Mouse (Mus musculus): ENCODE measurements around the gene Atl1. TPM values are rescaled to one million over a fixed set of nuclear protein-coding genes. Genes with fewer than 3 reads are reported as not detected.

The Atl1 gene
- polyA plus RNA-seq, 1 experiment: 2.1 TPM

- peaks cover 26% of the 10 kb centered on the region for H3K4me1 ChIP-seq (ENCODE audit: control insufficient read depth, insufficient read depth, low read length)
- no peaks in the 10 kb centered on the region for H3K36me3 ChIP-seq (ENCODE audit: control insufficient read depth, insufficient read depth, low read length)
- TF ChIP-seq POLR2A (IDR thresholded peaks at IDR 0.05; ENCODE audit: low read depth, low read length): no peak
- TF ChIP-seq CTCF (conservative IDR thresholded peaks at IDR 0.05; ENCODE audit: insufficient read depth, insufficient read length, low read depth, low read length): no peak
- peak; percentile 56 for DNase-seq
- no peak overlapping the region for H3K4me3 ChIP-seq (ENCODE audit: insufficient read depth, low read depth, low read length)
- peak overlapping the region; percentile 40; the same call in 1 of the 2 replicates for H3K27ac ChIP-seq (ENCODE audit: insufficient read depth, low read depth, low read length)
- no peaks in the 10 kb centered on the region for H3K27me3 ChIP-seq (replicated peaks; ENCODE audit: control insufficient read depth, insufficient read depth, low read length)
- WGBS: 39% methylated on average over 5 of the region's 5 CpGs
Measured at GRCm38 (mm10) chr12:69884053-69884452, 8.4 kb upstream of the Atl1 start.

- 73% methylated on average over 5 of the region's 5 CpGs for WGBS
- H3K4me1 ChIP-seq (ENCODE audit: control insufficient read depth, insufficient read depth, low read length): peaks cover 32% of the 10 kb centered on the region
- TF ChIP-seq CTCF (conservative IDR thresholded peaks at IDR 0.05; ENCODE audit: insufficient read depth, insufficient read length, low read depth, low read length) (no peak), POLR2A (IDR thresholded peaks at IDR 0.05; ENCODE audit: low read depth, low read length) (no peak)
- no peak overlapping the region for H3K27ac ChIP-seq (ENCODE audit: insufficient read depth, low read depth, low read length)
- DNase-seq: no peak
- H3K4me3 ChIP-seq (ENCODE audit: insufficient read depth, low read depth, low read length): no peak overlapping the region
- no peaks in the 10 kb centered on the region for H3K36me3 ChIP-seq (ENCODE audit: control insufficient read depth, insufficient read depth, low read length)
- H3K27me3 ChIP-seq (replicated peaks; ENCODE audit: control insufficient read depth, insufficient read depth, low read length): no peaks in the 10 kb centered on the region
Measured at GRCm38 (mm10) chr12:69885170-69885923, 7.1 kb upstream of the Atl1 start.

GRCm38 (mm10) chr12:69887776-69888175 is 4.6 kb upstream of the Atl1 start:
- no peak overlapping the region for H3K27ac ChIP-seq (ENCODE audit: insufficient read depth, low read depth, low read length)
- H3K4me3 ChIP-seq (ENCODE audit: insufficient read depth, low read depth, low read length): no peak overlapping the region
- H3K4me1 ChIP-seq (ENCODE audit: control insufficient read depth, insufficient read depth, low read length): peaks cover 30% of the 10 kb centered on the region
- no peaks in the 10 kb centered on the region for H3K27me3 ChIP-seq (replicated peaks; ENCODE audit: control insufficient read depth, insufficient read depth, low read length)
- DNase-seq: no peak
- WGBS: 57% methylated on average over 6 of the region's 6 CpGs
- TF ChIP-seq CTCF (conservative IDR thresholded peaks at IDR 0.05; ENCODE audit: insufficient read depth, insufficient read length, low read depth, low read length): no peak
- TF ChIP-seq POLR2A (IDR thresholded peaks at IDR 0.05; ENCODE audit: low read depth, low read length): no peak
- H3K36me3 ChIP-seq (ENCODE audit: control insufficient read depth, insufficient read depth, low read length): no peaks in the 10 kb centered on the region

GRCm38 (mm10) chr12:69888345-69888744 is 4.1 kb upstream of the Atl1 start:
- H3K4me1 ChIP-seq (ENCODE audit: control insufficient read depth, insufficient read depth, low read length): peaks cover 31% of the 10 kb centered on the region
- no peaks in the 10 kb centered on the region for H3K36me3 ChIP-seq (ENCODE audit: control insufficient read depth, insufficient read depth, low read length)
- 52% methylated on average over 1 of the region's 1 CpGs for WGBS
- no peak overlapping the region for H3K27ac ChIP-seq (ENCODE audit: insufficient read depth, low read depth, low read length)
- H3K4me3 ChIP-seq (ENCODE audit: insufficient read depth, low read depth, low read length): no peak overlapping the region
- TF ChIP-seq POLR2A (IDR thresholded peaks at IDR 0.05; ENCODE audit: low read depth, low read length) (no peak), CTCF (conservative IDR thresholded peaks at IDR 0.05; ENCODE audit: insufficient read depth, insufficient read length, low read depth, low read length) (no peak)
- no peak for DNase-seq
- no peaks in the 10 kb centered on the region for H3K27me3 ChIP-seq (replicated peaks; ENCODE audit: control insufficient read depth, insufficient read depth, low read length)

GRCm38 (mm10) chr12:69890051-69890450 is 2.4 kb upstream of the Atl1 start:
- peak overlapping the region; percentile 12; the same call in 1 of the 2 replicates for H3K4me3 ChIP-seq (ENCODE audit: insufficient read depth, low read depth, low read length)
- H3K27ac ChIP-seq (ENCODE audit: insufficient read depth, low read depth, low read length): no peak overlapping the region
- no peaks in the 10 kb centered on the region for H3K36me3 ChIP-seq (ENCODE audit: control insufficient read depth, insufficient read depth, low read length)
- WGBS: 45% methylated on average over 6 of the region's 6 CpGs
- TF ChIP-seq POLR2A (IDR thresholded peaks at IDR 0.05; ENCODE audit: low read depth, low read length) (no peak), CTCF (conservative IDR thresholded peaks at IDR 0.05; ENCODE audit: insufficient read depth, insufficient read length, low read depth, low read length) (no peak)
- H3K27me3 ChIP-seq (replicated peaks; ENCODE audit: control insufficient read depth, insufficient read depth, low read length): no peaks in the 10 kb centered on the region
- no peak for DNase-seq
- peaks cover 21% of the 10 kb centered on the region for H3K4me1 ChIP-seq (ENCODE audit: control insufficient read depth, insufficient read depth, low read length)

GRCm38 (mm10) chr12:69890476-69890875 is 1.9 kb upstream of the Atl1 start:
- peaks cover 18% of the 10 kb centered on the region for H3K4me1 ChIP-seq (ENCODE audit: control insufficient read depth, insufficient read depth, low read length)
- no peaks in the 10 kb centered on the region for H3K36me3 ChIP-seq (ENCODE audit: control insufficient read depth, insufficient read depth, low read length)
- TF ChIP-seq CTCF (conservative IDR thresholded peaks at IDR 0.05; ENCODE audit: insufficient read depth, insufficient read length, low read depth, low read length) (no peak), POLR2A (IDR thresholded peaks at IDR 0.05; ENCODE audit: low read depth, low read length) (no peak)
- no peak overlapping the region for H3K27ac ChIP-seq (ENCODE audit: insufficient read depth, low read depth, low read length)
- DNase-seq: no peak
- peak overlapping the region; percentile 12; the same call in 1 of the 2 replicates for H3K4me3 ChIP-seq (ENCODE audit: insufficient read depth, low read depth, low read length)
- H3K27me3 ChIP-seq (replicated peaks; ENCODE audit: control insufficient read depth, insufficient read depth, low read length): no peaks in the 10 kb centered on the region
- WGBS: 14% methylated on average over 5 of the region's 5 CpGs

GRCm38 (mm10) chr12:69891721-69892120 is 693 bp upstream of the Atl1 start:
- Histone ChIP-seq H3K4me1 (ENCODE audit: control insufficient read depth, insufficient read depth, low read length) (peaks cover 18% of the 10 kb centered on the region), H3K36me3 (ENCODE audit: control insufficient read depth, insufficient read depth, low read length) (no peaks in the 10 kb centered on the region), H3K27ac (ENCODE audit: insufficient read depth, low read depth, low read length) (peak overlapping the region; percentile 81), H3K4me3 (ENCODE audit: insufficient read depth, low read depth, low read length) (peak overlapping the region; percentile 74), H3K27me3 (replicated peaks; ENCODE audit: control insufficient read depth, insufficient read depth, low read length) (no peaks in the 10 kb centered on the region)
- no peak for DNase-seq
- TF ChIP-seq CTCF (conservative IDR thresholded peaks at IDR 0.05; ENCODE audit: insufficient read depth, insufficient read length, low read depth, low read length): no peak
- no peak for TF ChIP-seq POLR2A (IDR thresholded peaks at IDR 0.05; ENCODE audit: low read depth, low read length)
- WGBS: 20% methylated on average over 3 of the region's 3 CpGs

Measured in kidney, adult 2 months (tissue).